Mouse (Mus musculus) ovary, postnatal 10 days (tissue): ENCODE results near the gene Tex22.

Experiments used
- DNase-seq: peaks from one replicate; pipeline ENCODE4 v3.0.0; 2022; ENCODE audit warnings: low spot score

Gene Tex22

GRCm38 (mm10) chr12:113060178-113060577, 14.1 kb upstream of the Tex22 start:
- DNase-seq = no peak

- no peak for DNase-seq
Measured at GRCm38 (mm10) chr12:113061606-113062005, 12.7 kb upstream of the Tex22 start.

- no peak for DNase-seq
Measured at GRCm38 (mm10) chr12:113062201-113062600, 12.1 kb upstream of the Tex22 start.

- DNase-seq = no peak
Measured at GRCm38 (mm10) chr12:113063700-113064099, 10.6 kb upstream of the Tex22 start.

- no peak for DNase-seq
Measured at GRCm38 (mm10) chr12:113068002-113068401, 6.3 kb upstream of the Tex22 start.

GRCm38 (mm10) chr12:113069389-113069788, 4.9 kb upstream of the Tex22 start:
- DNase-seq = no peak

GRCm38 (mm10) chr12:113071321-113071720, 3.0 kb upstream of the Tex22 start:
- no peak for DNase-seq

- no peak for DNase-seq
Measured at GRCm38 (mm10) chr12:113071827-113072226, 2.5 kb upstream of the Tex22 start.

GRCm38 (mm10) chr12:113073420-113074328, 628 bp upstream of the Tex22 start:
- DNase-seq = no peak

GRCm38 (mm10) chr12:113075063-113075454, 757 bp downstream of the Tex22 start:
- DNase-seq = peak; percentile 69

- DNase-seq = no peak
Measured at GRCm38 (mm10) chr12:113075486-113075885, 1.2 kb downstream of the Tex22 start.

- no peak for DNase-seq
Measured at GRCm38 (mm10) chr12:113087276-113087675, 13.0 kb downstream of the Tex22 start.

GRCm38 (mm10) chr12:113088026-113088425, 13.7 kb downstream of the Tex22 start:
- DNase-seq = no peak

- no peak for DNase-seq
Measured at GRCm38 (mm10) chr12:113089107-113089506, 14.8 kb downstream of the Tex22 start.

- DNase-seq = no peak
Measured at GRCm38 (mm10) chr12:113090053-113090452, 15.8 kb downstream of the Tex22 start.

GRCm38 (mm10) chr12:113097040-113097439, 22.7 kb downstream of the Tex22 start:
- DNase-seq = no peak

GRCm38 (mm10) chr12:113097749-113098281, 23.5 kb downstream of the Tex22 start, which contains the start of gene Mta1:
TSS of gene Mta1 (plus strand) at chr12:113098278.
- no peak for DNase-seq

- DNase-seq = no peak
Measured at GRCm38 (mm10) chr12:113098530-113099151, 24.3 kb downstream of the Tex22 start.

GRCm38 (mm10) chr12:113099470-113100237, 25.4 kb downstream of the Tex22 start:
- DNase-seq = no peak

GRCm38 (mm10) chr12:113100448-113101076, 26.3 kb downstream of the Tex22 start:
- DNase-seq = no peak

GRCm38 (mm10) chr12:113101251-113101960, 27.1 kb downstream of the Tex22 start:
- DNase-seq = no peak
